Mouse (Mus musculus) limb, embryonic 12.5 days (tissue): Measurements from ENCODE around the gene Olfr419. TPM values are rescaled to one million over a fixed set of nuclear protein-coding genes. Genes with fewer than 3 reads are reported as not detected.

Source experiments
- ATAC-seq: fragments of 200-750 bp; cut with Nextera tagmentation; 2 replicates; pipeline ENCODE4 v1.8.0; 2017; ENCODE audit warnings: low read depth, moderate TSS enrichment; ENCODE audit not compliant: insufficient number of reproducible peaks, insufficient read depth, low FRiP score, low TSS enrichment
- H3K27ac ChIP-seq: fragments of 300-500 bp; sonication (generic); 2 replicates; pipeline ENCODE4 v1.5.1; 2016; ENCODE audit warnings: mild to moderate bottlenecking, moderate library complexity
- H3K27me3 ChIP-seq: fragments of 300-500 bp; sonication (generic); 2 replicates; pipeline ENCODE4 v1.6.1; 2016; ENCODE audit warnings: mild to moderate bottlenecking, moderate library complexity
- H3K36me3 ChIP-seq: fragments of 300-500 bp; sonication (generic); 2 replicates; pipeline ENCODE4 v1.6.1; 2016; ENCODE audit warnings: mild to moderate bottlenecking, moderate library complexity
- H3K4me1 ChIP-seq: fragments of 300-500 bp; sonication (generic); replicated peaks from 2 replicates; pipeline ENCODE4 v1.6.1; 2016
- H3K4me2 ChIP-seq: fragments of 300-500 bp; sonication (generic); 2 replicates; pipeline ENCODE4 v1.6.1; 2016; ENCODE audit warnings: mild to moderate bottlenecking, moderate library complexity
- H3K4me3 ChIP-seq: fragments of 300-500 bp; sonication (generic); replicated peaks from 2 replicates; pipeline ENCODE4 v1.5.1; 2016; ENCODE audit warnings: mild to moderate bottlenecking
- H3K9ac ChIP-seq: fragments of 300-500 bp; sonication (generic); replicated peaks from 2 replicates; pipeline ENCODE4 v1.6.1; 2016; ENCODE audit warnings: mild to moderate bottlenecking, moderate library complexity
- H3K9me3 ChIP-seq: fragments of 300-500 bp; sonication (generic); 2 replicates; pipeline ENCODE4 v1.6.1; 2016; ENCODE audit warnings: mild to moderate bottlenecking, moderate library complexity
- WGBS: fragments of 180-500 bp; shearing (Covaris S2); methylation state at CpG from one replicate; pipeline ENCODE4 v1.1.7; 2016; 5-methylcytosine and 5-hydroxymethylcytosine counted together
- polyA plus RNA-seq: library from polyadenylated mRNA; unstranded; fragments of >200 nt; fragmentation: Nextera tagmentation; extraction: Ambion mirVana; gene quantifications from 2 replicates; pipeline ENCODE4 v1.2.1, GENCODE M21; 2016

Olfr419 gene
- polyA plus RNA-seq, 1 experiment from 2014 or later, result not detected

GRCm38 (mm10) chr1:174212286-174212685 is 39.6 kb downstream of the Olfr419 start:
- Histone ChIP-seq H3K9me3 (no peaks in the 10 kb centered on the region), H3K4me3 (no peak overlapping the region), H3K27me3 (no peaks in the 10 kb centered on the region), H3K36me3 (no peaks in the 10 kb centered on the region), H3K27ac (no peak overlapping the region), H3K4me2 (no peak overlapping the region), H3K4me1 (no peaks in the 10 kb centered on the region), H3K9ac (no peak overlapping the region)
- 78% methylated on average over 5 of the region's 5 CpGs for WGBS
- no peak for ATAC-seq

GRCm38 (mm10) chr1:174204699-174205098 is 47.2 kb downstream of the Olfr419 start:
- Histone ChIP-seq H3K4me2 (no peak overlapping the region), H3K4me3 (no peak overlapping the region), H3K27ac (no peak overlapping the region), H3K36me3 (no peaks in the 10 kb centered on the region), H3K27me3 (no peaks in the 10 kb centered on the region), H3K4me1 (no peaks in the 10 kb centered on the region), H3K9ac (no peak overlapping the region), H3K9me3 (no peaks in the 10 kb centered on the region)
- 74% methylated on average over 7 of the region's 7 CpGs for WGBS
- ATAC-seq, result no peak

Other genes with a start within 250 kb of the Olfr419 start
- gene Ifi205, start 220.3 kb downstream of the Olfr419 start, polyA plus RNA-seq, result 0.16 TPM in 1 of 2 replicates, not detected in the other
- gene Olfr433, start 211.4 kb downstream of the Olfr419 start, polyA plus RNA-seq, result 0.09 TPM in 1 of 2 replicates, not detected in the other
- not detected in 2 replicates for gene Olfr432, start 202.9 kb downstream of the Olfr419 start, polyA plus RNA-seq
- gene Olfr430, start 185.5 kb downstream of the Olfr419 start, polyA plus RNA-seq, result not detected in 2 replicates
- not detected in 2 replicates for gene Olfr429, start 167.7 kb downstream of the Olfr419 start, polyA plus RNA-seq
- not detected in 2 replicates for gene Olfr427, start 155.2 kb downstream of the Olfr419 start, polyA plus RNA-seq
- gene Olfr231, start 130.9 kb downstream of the Olfr419 start, polyA plus RNA-seq, result not detected in 2 replicates
- not detected in 2 replicates for gene Olfr424, start 120.5 kb downstream of the Olfr419 start, polyA plus RNA-seq
- not detected in 2 replicates for gene Olfr420, start 96.4 kb downstream of the Olfr419 start, polyA plus RNA-seq
- 0.95 and 1.1 TPM in 2 replicates for gene Spta1, start 79.3 kb downstream of the Olfr419 start, polyA plus RNA-seq
- not detected in 2 replicates for gene Mptx1, start 78.5 kb upstream of the Olfr419 start, polyA plus RNA-seq
- gene Olfr417, start 113.1 kb upstream of the Olfr419 start, polyA plus RNA-seq, result not detected in 2 replicates
- gene Olfr248, start 139.0 kb upstream of the Olfr419 start, polyA plus RNA-seq, result not detected in 2 replicates
- gene Olfr414, start 172.0 kb upstream of the Olfr419 start, polyA plus RNA-seq, result not detected in 2 replicates
- not detected in 2 replicates for gene Olfr220, start 190.0 kb upstream of the Olfr419 start, polyA plus RNA-seq
- gene Fmn2, start 249.8 kb upstream of the Olfr419 start, polyA plus RNA-seq, result 1.2 and 2.6 TPM in 2 replicates